Mouse (Mus musculus): ENCODE results near the gene Ppp1r21. TPM values are rescaled to one million over a fixed set of nuclear protein-coding genes. Genes with fewer than 3 reads are reported as not detected.

The Ppp1r21 gene
- total RNA-seq, 1 experiment, result 24.8 TPM

- in situ Hi-C loops (cut with MboI; ENCODE audit: low sequenced_read_pairs in 2 of 2, unreplicated experiment in 2 of 2), result no loop called here
- TF ChIP-seq ZC3H11A (IDR thresholded peaks at IDR 0.05; ENCODE audit: borderline replicate concordance, low read depth, low read length) (no peak), HCFC1 (IDR thresholded peaks at IDR 0.05; ENCODE audit: borderline replicate concordance, insufficient read depth, low read length) (no peak), ZNF384 (IDR thresholded peaks at IDR 0.05; ENCODE audit: low read depth, low read length) (no peak), MAFK (IDR thresholded peaks at IDR 0.05; ENCODE audit: insufficient read depth, low read depth, low read length) (no peak), CHD2 (IDR thresholded peaks at IDR 0.05; ENCODE audit: low read depth, low read length) (no peak)
- no peak overlapping the region for H3K4me3 ChIP-seq (ENCODE audit: insufficient read depth in 1 of 2, low read depth in 1 of 2, low read length in 2 of 2, poor library complexity in 1 of 2, severe bottlenecking in 1 of 2)
- no peak overlapping the region for H3K27ac ChIP-seq (ENCODE audit: insufficient read depth, low read depth, low read length, poor library complexity, severe bottlenecking)
- no peak for DNase-seq (ENCODE audit: low read depth, low spot score)
- peaks cover 7 to 9% of the 10 kb centered on the region in 2 experiments for H3K4me1 ChIP-seq (ENCODE audit: control insufficient read depth in 2 of 2, insufficient read depth in 2 of 2, low read length in 2 of 2, poor library complexity in 1 of 2)
- H3K9ac ChIP-seq (ENCODE audit: insufficient read depth, low read depth, low read length, poor library complexity, severe bottlenecking), result no peak overlapping the region
- H3K9me3 ChIP-seq (ENCODE audit: control insufficient read depth, insufficient read depth, low read depth, low read length), result no peaks in the 10 kb centered on the region
- peaks cover 2% of the 10 kb centered on the region; the same call in 1 of the 2 replicates for H3K36me3 ChIP-seq (ENCODE audit: control insufficient read depth, insufficient read depth, low read length, poor library complexity, severe bottlenecking)
Measured at GRCm38 (mm10) chr17:88620935-88621334, 91.0 kb downstream of the Ppp1r21 start.

DNA sequence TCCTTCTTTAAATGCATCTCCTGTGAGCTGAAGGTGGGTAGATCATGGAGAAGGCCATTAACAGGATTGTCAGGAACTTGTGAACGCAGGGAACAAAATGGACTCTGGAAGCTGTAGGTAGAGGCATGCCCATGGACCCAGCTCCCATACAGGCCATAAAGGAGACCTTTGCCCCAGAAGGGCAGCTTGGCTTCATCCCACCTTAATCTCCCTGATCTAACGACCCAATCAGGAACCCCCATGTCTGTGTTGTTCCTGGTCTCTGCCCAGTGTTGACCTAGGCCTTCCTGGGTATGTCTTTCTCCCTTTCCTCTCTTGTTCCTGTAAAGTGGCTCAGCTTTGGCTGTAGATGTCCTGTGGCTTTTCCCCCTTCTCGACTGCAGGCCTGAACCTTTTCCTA, 91.5 kb downstream of the Ppp1r21 start:
- no peak for TF ChIP-seq MAFK (IDR thresholded peaks at IDR 0.05; ENCODE audit: insufficient read depth, low read depth, low read length)
- no peak overlapping the region for H3K9ac ChIP-seq (ENCODE audit: insufficient read depth, low read depth, low read length, poor library complexity, severe bottlenecking)
- H3K4me3 ChIP-seq (ENCODE audit: insufficient read depth in 1 of 2, low read depth in 1 of 2, low read length in 2 of 2, poor library complexity in 1 of 2, severe bottlenecking in 1 of 2), result no peak overlapping the region
- H3K9me3 ChIP-seq (ENCODE audit: control insufficient read depth, insufficient read depth, low read depth, low read length), result no peaks in the 10 kb centered on the region
- DNase-seq (ENCODE audit: low read depth, low spot score), result no peak
- no peak overlapping the region for H3K27ac ChIP-seq (ENCODE audit: insufficient read depth, low read depth, low read length, poor library complexity, severe bottlenecking)
- peaks cover 2% of the 10 kb centered on the region; the same call in 1 of the 2 replicates for H3K36me3 ChIP-seq (ENCODE audit: control insufficient read depth, insufficient read depth, low read length, poor library complexity, severe bottlenecking)
- peaks cover 7 to 13% of the 10 kb centered on the region in 2 experiments for H3K4me1 ChIP-seq (ENCODE audit: control insufficient read depth in 2 of 2, insufficient read depth in 2 of 2, low read length in 2 of 2, poor library complexity in 1 of 2)
- in situ Hi-C loops (cut with MboI; ENCODE audit: low sequenced_read_pairs in 2 of 2, unreplicated experiment in 2 of 2), result no loop called here

DNA sequence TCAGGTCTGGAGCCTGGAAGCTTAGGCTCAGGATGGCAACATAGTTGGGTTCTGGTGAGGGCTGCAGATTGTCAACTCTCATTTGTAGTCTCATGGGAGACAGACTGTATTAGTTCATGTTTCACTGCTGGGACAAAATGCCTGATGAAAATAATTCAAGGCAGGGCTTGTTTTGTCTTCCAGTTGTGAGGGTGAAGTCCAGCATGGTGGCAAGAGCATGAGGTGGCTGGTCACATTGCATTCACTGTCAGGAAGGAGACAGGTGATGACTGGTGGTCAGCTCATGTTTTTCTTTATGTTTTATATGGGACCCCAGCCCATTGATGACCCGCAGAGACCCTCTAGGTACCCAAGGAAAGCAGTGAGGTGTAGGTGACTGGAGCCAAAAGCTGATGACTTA, 92.8 kb downstream of the Ppp1r21 start:
- Histone ChIP-seq H3K36me3 (ENCODE audit: control insufficient read depth, insufficient read depth, low read length, poor library complexity, severe bottlenecking) (peaks cover 2% of the 10 kb centered on the region; the same call in 1 of the 2 replicates), H3K9me3 (ENCODE audit: control insufficient read depth, insufficient read depth, low read depth, low read length) (no peaks in the 10 kb centered on the region), H3K4me1 (ENCODE audit: control insufficient read depth in 2 of 2, insufficient read depth in 2 of 2, low read length in 2 of 2, poor library complexity in 1 of 2) (peaks cover 13 to 22% of the 10 kb centered on the region in 2 experiments), H3K9ac (ENCODE audit: insufficient read depth, low read depth, low read length, poor library complexity, severe bottlenecking) (no peak overlapping the region), H3K27ac (ENCODE audit: insufficient read depth, low read depth, low read length, poor library complexity, severe bottlenecking) (no peak overlapping the region), H3K4me3 (ENCODE audit: insufficient read depth in 1 of 2, low read depth in 1 of 2, low read length in 2 of 2, poor library complexity in 1 of 2, severe bottlenecking in 1 of 2) (no peak overlapping the region)
- DNase-seq (ENCODE audit: low read depth, low spot score), result no peak
- in situ Hi-C loops (cut with MboI; ENCODE audit: low sequenced_read_pairs in 2 of 2, unreplicated experiment in 2 of 2), result no loop called here
- TF ChIP-seq HCFC1 (IDR thresholded peaks at IDR 0.05; ENCODE audit: borderline replicate concordance, insufficient read depth, low read length) (no peak), ZNF384 (IDR thresholded peaks at IDR 0.05; ENCODE audit: low read depth, low read length) (no peak), ZC3H11A (IDR thresholded peaks at IDR 0.05; ENCODE audit: borderline replicate concordance, low read depth, low read length) (no peak), CHD2 (IDR thresholded peaks at IDR 0.05; ENCODE audit: low read depth, low read length) (no peak), MAFK (IDR thresholded peaks at IDR 0.05; ENCODE audit: insufficient read depth, low read depth, low read length) (no peak)

- peak overlapping the region; percentile 73; the same call in 1 of the 2 replicates for H3K9ac ChIP-seq (ENCODE audit: insufficient read depth, low read depth, low read length, poor library complexity, severe bottlenecking)
- H3K4me1 ChIP-seq (ENCODE audit: control insufficient read depth in 2 of 2, insufficient read depth in 2 of 2, low read length in 2 of 2, poor library complexity in 1 of 2), result peaks cover 13 to 28% of the 10 kb centered on the region in 2 experiments
- no peak for TF ChIP-seq CHD2 (IDR thresholded peaks at IDR 0.05; ENCODE audit: low read depth, low read length)
- TF ChIP-seq ZC3H11A (IDR thresholded peaks at IDR 0.05; ENCODE audit: borderline replicate concordance, low read depth, low read length), result no peak
- no peak for TF ChIP-seq HCFC1 (IDR thresholded peaks at IDR 0.05; ENCODE audit: borderline replicate concordance, insufficient read depth, low read length)
- TF ChIP-seq ZNF384 (IDR thresholded peaks at IDR 0.05; ENCODE audit: low read depth, low read length), result no peak
- no peak for TF ChIP-seq MAFK (IDR thresholded peaks at IDR 0.05; ENCODE audit: insufficient read depth, low read depth, low read length)
- in situ Hi-C loops (cut with MboI; ENCODE audit: low sequenced_read_pairs in 2 of 2, unreplicated experiment in 2 of 2), result no loop called here
- no peaks in the 10 kb centered on the region for H3K9me3 ChIP-seq (ENCODE audit: control insufficient read depth, insufficient read depth, low read depth, low read length)
- H3K4me3 ChIP-seq (ENCODE audit: insufficient read depth in 1 of 2, low read depth in 1 of 2, low read length in 2 of 2, poor library complexity in 1 of 2, severe bottlenecking in 1 of 2), result peak overlapping the region; percentile 68 to 69
- no peak for DNase-seq (ENCODE audit: low read depth, low spot score)
- H3K27ac ChIP-seq (ENCODE audit: insufficient read depth, low read depth, low read length, poor library complexity, severe bottlenecking), result no peak overlapping the region
- peaks cover 2% of the 10 kb centered on the region; the same call in 1 of the 2 replicates for H3K36me3 ChIP-seq (ENCODE audit: control insufficient read depth, insufficient read depth, low read length, poor library complexity, severe bottlenecking)
Measured at GRCm38 (mm10) chr17:88624386-88624785, 94.5 kb downstream of the Ppp1r21 start.

GRCm38 (mm10) chr17:88625350-88625749, 95.4 kb downstream of the Ppp1r21 start:
- Histone ChIP-seq H3K4me3 (ENCODE audit: insufficient read depth in 1 of 2, low read depth in 1 of 2, low read length in 2 of 2, poor library complexity in 1 of 2, severe bottlenecking in 1 of 2) (peak overlapping the region; percentile 68 to 69), H3K9ac (ENCODE audit: insufficient read depth, low read depth, low read length, poor library complexity, severe bottlenecking) (peak overlapping the region; percentile 73; the same call in 1 of the 2 replicates), H3K27ac (ENCODE audit: insufficient read depth, low read depth, low read length, poor library complexity, severe bottlenecking) (peak overlapping the region; percentile 6; the same call in 1 of the 2 replicates), H3K4me1 (ENCODE audit: control insufficient read depth in 2 of 2, insufficient read depth in 2 of 2, low read length in 2 of 2, poor library complexity in 1 of 2) (peaks cover 16 to 36% of the 10 kb centered on the region in 2 experiments), H3K36me3 (ENCODE audit: control insufficient read depth, insufficient read depth, low read length, poor library complexity, severe bottlenecking) (peaks cover 2% of the 10 kb centered on the region; the same call in 1 of the 2 replicates), H3K9me3 (ENCODE audit: control insufficient read depth, insufficient read depth, low read depth, low read length) (no peaks in the 10 kb centered on the region)
- no peak for DNase-seq (ENCODE audit: low read depth, low spot score)
- TF ChIP-seq CHD2 (IDR thresholded peaks at IDR 0.05; ENCODE audit: low read depth, low read length) (no peak), ZC3H11A (IDR thresholded peaks at IDR 0.05; ENCODE audit: borderline replicate concordance, low read depth, low read length) (no peak), HCFC1 (IDR thresholded peaks at IDR 0.05; ENCODE audit: borderline replicate concordance, insufficient read depth, low read length) (no peak), MAFK (IDR thresholded peaks at IDR 0.05; ENCODE audit: insufficient read depth, low read depth, low read length) (no peak), ZNF384 (IDR thresholded peaks at IDR 0.05; ENCODE audit: low read depth, low read length) (no peak)
- in situ Hi-C loops (cut with MboI; ENCODE audit: low sequenced_read_pairs in 2 of 2, unreplicated experiment in 2 of 2), result no loop called here
